Mouse (Mus musculus) stomach, embryonic 14.5 days (tissue): Measurements from ENCODE around the gene Olfr73. TPM values are rescaled to one million over a fixed set of nuclear protein-coding genes. Genes with fewer than 3 reads are reported as not detected.
"Not testable (repeated sequence)": the region's sequence is repeated elsewhere in the genome, so short reads cannot be mapped to it uniquely, and the experiment has no call there.

Source experiments
- ATAC-seq: fragments of 200-750 bp; cut with Nextera tagmentation; 2 replicates; pipeline ENCODE4 v1.8.0; 2017; ENCODE audit warnings: low read depth, moderate TSS enrichment; ENCODE audit not compliant: insufficient number of reproducible peaks, insufficient read depth, low FRiP score
- H3K27ac ChIP-seq: fragments of 300-500 bp; sonication (generic); 2 replicates; pipeline ENCODE4 v1.5.1; 2014; ENCODE audit warnings: mild to moderate bottlenecking, low read length, moderate library complexity, mixed read lengths
- H3K27me3 ChIP-seq: fragments of 300-500 bp; sonication (generic); 2 replicates; pipeline ENCODE4 v1.6.1; 2014; ENCODE audit warnings: low read length, control low read depth, mixed read lengths; ENCODE audit not compliant: control insufficient read depth, insufficient read depth
- H3K36me3 ChIP-seq: fragments of 300-500 bp; sonication (generic); 2 replicates; pipeline ENCODE4 v1.6.1; 2014; ENCODE audit warnings: mild to moderate bottlenecking, control low read depth, low read length, moderate library complexity, mixed read lengths; ENCODE audit not compliant: control insufficient read depth, insufficient read depth
- H3K4me1 ChIP-seq: fragments of 300-500 bp; sonication (generic); 2 replicates; pipeline ENCODE4 v1.6.1; 2014; ENCODE audit warnings: low read length, control low read depth, mixed read lengths; ENCODE audit not compliant: control insufficient read depth, insufficient read depth
- H3K4me2 ChIP-seq: fragments of 300-500 bp; sonication (generic); replicated peaks from 2 replicates; pipeline ENCODE4 v1.6.1; 2014; ENCODE audit warnings: low read depth, low read length, control low read depth
- H3K4me3 ChIP-seq: fragments of 300-500 bp; sonication (generic); 2 replicates; pipeline ENCODE4 v1.5.1; 2014; ENCODE audit warnings: low read depth, low read length, control low read depth
- H3K9ac ChIP-seq: fragments of 300-500 bp; sonication (generic); replicated peaks from 2 replicates; pipeline ENCODE4 v1.6.1; 2014; ENCODE audit warnings: low read depth, mild to moderate bottlenecking, control low read depth, low read length, moderate library complexity, mixed read lengths
- H3K9me3 ChIP-seq: fragments of 300-500 bp; sonication (generic); 2 replicates; pipeline ENCODE4 v1.6.1; 2016; ENCODE audit warnings: low read depth, low read length, control low read depth; ENCODE audit not compliant: control insufficient read depth
- WGBS: fragments of 180-500 bp; shearing (Covaris S2); extraction: QIAGEN DNeasy Blood & Tissue Kit; methylation state at CpG from one replicate; pipeline ENCODE4 v1.1.7; 2014; 5-methylcytosine and 5-hydroxymethylcytosine counted together
- polyA plus RNA-seq: library from polyadenylated mRNA; unstranded; fragments of >200 nt; fragmentation: Nextera tagmentation; extraction: Ambion mirVana; gene quantifications from 2 replicates; pipeline ENCODE4 v1.2.1, GENCODE M21; 2014

The Olfr73 gene
- not detected in 2 replicates for polyA plus RNA-seq

DNA sequence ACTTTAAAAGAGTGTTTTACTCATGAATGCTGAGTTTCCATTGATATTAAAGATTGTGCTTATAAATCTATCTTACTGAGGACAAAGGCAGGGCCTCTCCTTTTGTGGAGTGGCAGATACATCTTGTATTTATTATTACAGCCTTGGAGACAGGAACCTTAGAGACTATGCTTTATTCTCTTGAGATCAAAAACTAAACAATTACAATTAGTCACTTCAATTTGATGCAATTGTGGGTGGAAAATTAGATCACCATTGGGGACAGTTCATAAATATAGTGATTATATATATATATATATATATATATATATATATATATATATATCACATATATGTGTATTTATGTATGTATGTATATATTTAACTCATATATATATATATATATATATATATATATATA, at the start of gene Olfr73:
Olfr73 (minus strand) TSS at position 101 of the 400 bp plus-strand sequence.
- no peak for ATAC-seq
- Histone ChIP-seq H3K27me3 (no peaks in the 10 kb centered on the region), H3K4me3 (no peak within 1 kb of the TSS), H3K36me3 (no peaks in the 10 kb centered on the region), H3K4me1 (no peaks in the 10 kb centered on the region), H3K4me2 (no peak within 1 kb of the TSS), H3K27ac (no peak within 1 kb of the TSS), H3K9me3 (no peaks in the 10 kb centered on the region), H3K9ac (no peak within 1 kb of the TSS)

DNA sequence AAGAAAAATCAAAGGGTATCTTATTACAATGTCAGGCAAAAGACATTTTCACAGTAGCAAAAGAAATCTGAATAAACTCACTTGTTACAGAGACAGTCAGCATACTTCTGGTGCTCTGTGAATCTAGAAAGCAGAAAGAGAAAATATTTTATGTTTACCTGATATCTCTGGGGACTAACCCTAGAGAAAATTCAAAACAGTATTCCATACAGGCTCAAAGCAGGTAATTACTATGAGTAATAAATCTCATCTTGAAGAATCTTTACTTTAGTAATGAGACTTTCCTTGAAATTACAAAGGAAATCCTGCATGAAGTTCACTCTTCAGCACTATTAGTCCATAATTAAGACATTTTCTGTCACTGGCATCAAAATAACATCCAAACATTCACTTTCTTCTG, 34.2 kb upstream of the Olfr73 start, which contains the start of gene Olfr1163:
Olfr1163 (minus strand) TSS at position 101 of the 400 bp plus-strand sequence.
- no peak within 1 kb of the TSS for H3K9ac ChIP-seq
- no peaks in the 10 kb centered on the region for H3K27me3 ChIP-seq
- H3K9me3 ChIP-seq = no peaks in the 10 kb centered on the region
- H3K4me1 ChIP-seq = no peaks in the 10 kb centered on the region
- H3K4me3 ChIP-seq = no peak within 1 kb of the TSS
- no peak for ATAC-seq
- H3K27ac ChIP-seq = no peak within 1 kb of the TSS
- no peak within 1 kb of the TSS for H3K4me2 ChIP-seq
- H3K36me3 ChIP-seq = no peaks in the 10 kb centered on the region

DNA sequence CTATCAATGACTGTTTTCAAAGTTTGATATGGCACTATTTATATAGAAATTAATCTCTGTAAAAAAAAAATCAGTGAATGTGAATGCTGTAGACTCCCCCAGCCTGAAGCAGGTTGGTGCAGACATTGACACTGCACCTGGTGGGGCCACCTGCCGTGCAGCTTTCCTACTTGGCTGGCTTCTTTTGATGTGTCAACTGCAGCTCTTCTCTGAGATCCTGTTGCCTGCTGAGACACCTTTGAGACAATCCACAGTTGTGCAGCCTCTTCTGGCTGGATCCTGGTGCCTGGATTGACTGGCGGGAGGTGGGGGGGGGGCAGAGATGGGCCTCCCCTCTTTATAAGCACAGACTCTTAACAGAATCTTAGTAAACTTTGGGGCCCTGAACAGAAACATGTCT, 26.1 kb upstream of the Olfr73 start:
- WGBS = 86% methylated on average over 2 of the region's 2 CpGs
- no peak overlapping the region for H3K4me3 ChIP-seq
- no peak overlapping the region for H3K27ac ChIP-seq
- H3K36me3 ChIP-seq = no peaks in the 10 kb centered on the region
- ATAC-seq = no peak
- no peak overlapping the region for H3K9ac ChIP-seq
- no peaks in the 10 kb centered on the region for H3K27me3 ChIP-seq
- H3K4me1 ChIP-seq = no peaks in the 10 kb centered on the region
- H3K9me3 ChIP-seq = no peaks in the 10 kb centered on the region
- H3K4me2 ChIP-seq = no peak overlapping the region

DNA sequence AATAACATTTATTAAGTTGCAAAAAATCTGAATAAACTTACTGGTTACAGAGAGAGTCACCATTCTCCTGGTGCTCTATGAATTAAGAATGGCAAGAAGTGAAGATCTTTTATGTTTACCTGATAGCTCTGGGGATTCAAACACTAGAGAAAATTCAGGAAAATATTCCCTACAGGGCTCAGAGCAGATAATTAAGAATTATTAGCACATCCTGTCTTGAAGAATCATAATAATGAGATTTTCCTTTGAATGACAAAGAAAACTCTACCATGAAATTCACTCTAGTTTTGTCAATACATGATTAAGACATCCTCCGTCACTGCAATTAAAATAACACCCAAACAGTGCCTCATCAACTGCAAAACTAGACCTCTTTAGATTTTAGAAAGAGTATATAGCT, 13.5 kb upstream of the Olfr73 start, which contains the start of gene Olfr1162:
Olfr1162 (minus strand) TSS at position 101 of the 400 bp plus-strand sequence.
- H3K27me3 ChIP-seq = no peaks in the 10 kb centered on the region
- WGBS = 87% methylated on average over 1 of the region's 1 CpGs

DNA sequence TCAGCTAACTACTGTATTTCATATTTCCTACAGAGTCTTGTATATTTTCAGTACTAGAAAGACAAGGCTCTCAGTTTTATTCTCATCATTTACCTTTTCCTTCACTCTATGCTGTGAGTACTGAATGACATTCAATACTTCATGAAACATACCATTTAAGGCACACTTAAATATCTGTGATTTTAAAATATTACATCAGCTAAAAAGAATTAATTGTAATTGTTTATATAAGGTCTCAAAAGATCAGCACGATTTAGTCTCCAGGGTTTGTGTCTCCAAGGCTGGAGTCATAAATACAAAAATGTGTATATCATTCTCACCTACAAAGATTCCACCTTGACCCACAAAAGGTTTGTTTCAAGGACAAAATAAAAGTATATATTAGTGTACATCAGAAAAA, 15.0 kb downstream of the Olfr73 start, which contains the start of gene Olfr1161:
Olfr1161 (plus strand) TSS at position 301 of the 400 bp plus-strand sequence.
- WGBS = 65% methylated on average over 1 of the region's 1 CpGs
- not testable (repeated sequence) for H3K36me3 ChIP-seq, ATAC-seq, H3K9me3 ChIP-seq, H3K9ac ChIP-seq, H3K4me2 ChIP-seq, H3K27ac ChIP-seq, H3K4me1 ChIP-seq, H3K27me3 ChIP-seq, H3K4me3 ChIP-seq

More for the DNA sequence above, 13.5 kb upstream of the Olfr73 start, which contains the start of gene Olfr1162:
- H3K9ac ChIP-seq = no peak within 1 kb of the TSS
- H3K27ac ChIP-seq = no peak within 1 kb of the TSS
- no peak within 1 kb of the TSS for H3K4me2 ChIP-seq
- H3K4me1 ChIP-seq = no peaks in the 10 kb centered on the region
- H3K4me3 ChIP-seq = no peak within 1 kb of the TSS
- no peaks in the 10 kb centered on the region for H3K9me3 ChIP-seq
- ATAC-seq = no peak
- H3K36me3 ChIP-seq = no peaks in the 10 kb centered on the region

DNA sequence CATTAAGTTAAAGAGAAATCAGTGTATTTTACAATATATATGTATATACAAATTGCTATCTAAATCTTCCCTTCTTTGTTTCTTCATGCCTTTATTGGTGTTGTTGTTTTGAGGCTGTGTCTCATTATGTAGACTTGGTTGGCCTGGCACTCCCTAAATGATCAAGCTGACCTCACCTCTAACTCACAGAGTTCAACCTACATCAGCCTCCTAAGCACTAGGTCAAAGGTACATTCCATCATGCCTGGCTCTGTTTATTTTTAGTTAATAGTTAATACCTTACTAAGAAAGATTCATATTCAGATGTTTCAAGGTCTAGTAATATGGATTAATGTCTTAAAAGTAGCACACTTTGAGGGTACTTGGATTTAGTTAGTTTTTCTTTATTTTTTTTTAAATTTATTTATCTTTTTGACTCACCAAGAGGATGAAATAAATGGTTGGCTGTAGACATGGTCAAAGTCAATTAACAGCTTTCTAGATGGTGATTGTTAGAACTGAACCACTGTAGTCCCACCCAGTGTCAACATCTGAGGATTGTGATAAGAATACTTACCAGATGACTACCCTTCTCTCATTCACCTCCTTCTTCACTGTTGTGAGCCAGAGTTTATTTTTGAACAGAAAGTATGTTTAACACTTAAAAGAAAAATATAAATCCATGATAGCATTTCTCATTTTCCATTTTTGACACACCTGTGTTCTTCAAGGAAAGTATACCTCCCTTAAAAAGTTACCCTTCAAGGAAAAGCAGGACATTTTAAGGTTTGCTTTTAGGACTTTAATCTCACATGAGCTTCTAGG, 29.8 kb downstream of the Olfr73 start, which contains the start of gene Olfr1160:
Olfr1160 (minus strand) TSS at position 754 of the 804 bp plus-strand sequence.
- peak; percentile 84 for ATAC-seq
- Histone ChIP-seq H3K36me3 (no peaks in the 10 kb centered on the region), H3K9me3 (no peaks in the 10 kb centered on the region), H3K4me3 (no peak within 1 kb of the TSS), H3K9ac (no peak within 1 kb of the TSS), H3K4me2 (no peak within 1 kb of the TSS), H3K4me1 (no peaks in the 10 kb centered on the region), H3K27me3 (no peaks in the 10 kb centered on the region), H3K27ac (no peak within 1 kb of the TSS)

DNA sequence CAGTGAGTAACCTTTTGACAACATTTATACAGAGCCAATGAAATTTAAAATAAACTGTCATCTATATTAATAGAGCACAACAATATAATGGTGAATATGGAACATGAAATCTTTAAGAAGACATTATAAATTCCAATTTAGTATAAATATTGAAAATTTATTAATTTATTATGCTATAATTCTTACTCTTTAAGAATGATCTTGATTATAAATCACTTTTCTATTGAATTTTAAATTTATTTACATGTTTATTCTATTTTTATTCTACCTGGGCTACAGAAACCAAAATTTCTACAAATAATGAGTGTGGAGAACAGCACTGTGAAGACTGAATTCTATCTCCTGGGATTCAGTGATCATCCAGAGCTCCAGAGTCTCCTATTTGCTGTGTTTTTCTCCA, 47.7 kb downstream of the Olfr73 start, which contains the start of gene Olfr1158:
Olfr1158 (plus strand) TSS at position 301 of the 400 bp plus-strand sequence.
- H3K4me3 ChIP-seq = no peak within 1 kb of the TSS
- H3K9me3 ChIP-seq = no peaks in the 10 kb centered on the region
- H3K4me2 ChIP-seq = no peak within 1 kb of the TSS
- H3K36me3 ChIP-seq = no peaks in the 10 kb centered on the region
- no peaks in the 10 kb centered on the region for H3K4me1 ChIP-seq
- H3K27ac ChIP-seq = no peak within 1 kb of the TSS
- no peaks in the 10 kb centered on the region for H3K27me3 ChIP-seq
- H3K9ac ChIP-seq = no peak within 1 kb of the TSS
- no peak for ATAC-seq
